Mouse (Mus musculus): ENCODE results near the gene Tbp.
"Not testable (repeated sequence)": the region's sequence is repeated elsewhere in the genome, so short reads cannot be mapped to it uniquely, and the experiment has no call there.

Tbp gene

DNA sequence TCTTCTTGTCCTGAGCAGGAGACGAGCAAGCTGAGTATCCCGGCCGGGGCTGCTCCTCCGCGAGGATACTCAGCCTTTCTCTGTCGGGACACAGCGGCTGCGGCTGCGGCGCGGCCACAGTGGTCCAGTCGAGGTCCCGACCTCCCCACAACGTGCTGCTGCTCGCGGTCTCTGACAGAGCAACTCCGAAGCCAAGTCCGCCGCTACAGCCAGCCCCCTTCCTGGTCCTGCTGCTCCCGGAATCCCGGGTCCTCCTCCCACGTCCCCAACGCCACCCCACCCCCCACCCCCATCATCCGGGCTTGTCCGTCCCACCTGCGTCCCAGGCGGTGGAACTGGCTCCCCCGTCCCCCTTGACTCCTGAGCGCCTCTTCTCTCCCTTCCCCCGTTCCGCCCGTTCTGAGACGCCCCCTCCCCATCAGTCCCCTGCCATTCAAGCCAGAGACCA, 36.8 kb downstream of the Tbp start:
- no peak for DNase-seq (ENCODE audit: low spot score)

GRCm38 (mm10) chr17:15540309-15540708, 40.6 kb downstream of the Tbp start:
- no peak for DNase-seq (ENCODE audit: low spot score)

DNA sequence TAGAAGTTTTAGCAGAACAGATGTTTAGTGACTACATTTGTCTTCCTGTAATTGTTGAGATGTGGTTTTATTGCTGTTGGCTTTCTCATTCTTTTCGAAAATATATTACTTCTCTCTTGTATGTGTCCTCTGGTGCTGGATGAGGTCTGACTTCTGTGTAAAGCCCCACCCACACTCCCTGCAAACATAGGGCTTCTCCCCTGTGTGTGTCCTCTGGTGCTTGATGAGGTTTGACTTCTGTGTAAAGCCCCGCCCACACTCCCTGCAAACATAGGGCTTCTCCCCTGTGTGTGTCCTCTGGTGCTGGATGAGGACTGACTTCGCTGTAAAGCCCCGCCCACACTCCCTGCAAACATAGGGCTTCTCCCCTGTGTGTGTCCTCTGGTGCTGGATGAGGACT, 44.2 kb downstream of the Tbp start:
- not testable (repeated sequence) for DNase-seq (ENCODE audit: low spot score)

DNA sequence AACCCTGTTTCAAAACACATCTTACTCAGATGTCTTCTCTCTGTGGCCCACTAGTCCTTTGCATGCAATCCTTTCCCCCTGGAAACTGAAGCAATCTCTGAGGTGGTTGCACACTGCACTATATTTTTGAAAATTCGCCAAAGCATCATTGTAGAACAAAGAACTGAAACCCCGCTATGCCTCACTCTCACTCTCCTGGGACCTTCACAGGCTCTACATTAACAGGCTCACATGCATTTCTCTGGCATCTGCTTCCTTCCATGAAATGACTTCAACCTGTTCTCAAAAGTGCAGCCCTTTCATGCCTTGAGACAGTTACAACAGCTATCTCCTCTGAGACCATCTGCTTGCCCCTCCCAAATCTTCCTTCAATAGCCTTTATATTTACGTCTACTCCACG, 46.8 kb downstream of the Tbp start:
- DNase-seq (ENCODE audit: low spot score): no peak

DNA sequence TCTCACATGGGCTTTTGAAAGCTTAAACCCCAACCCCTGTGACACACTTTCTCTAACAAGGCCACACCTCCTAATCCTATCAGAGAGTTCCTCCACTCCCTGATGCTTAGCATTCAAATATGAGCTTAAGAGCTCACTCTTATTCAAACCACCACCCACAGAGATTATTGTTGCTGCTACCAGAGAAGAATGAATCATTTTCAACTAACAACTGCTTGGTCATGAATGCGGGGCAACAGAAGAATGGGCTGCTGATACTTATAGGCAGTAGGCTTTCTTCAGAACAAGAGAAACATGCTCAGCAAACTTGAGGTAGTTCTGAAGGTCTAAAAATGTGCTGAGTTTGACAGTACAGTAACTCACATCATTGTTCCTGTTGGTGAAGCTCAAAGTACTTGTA, 50.0 kb downstream of the Tbp start:
- no peak for DNase-seq (ENCODE audit: low spot score)

GRCm38 (mm10) chr17:15559946-15560345, 60.3 kb downstream of the Tbp start:
- DNase-seq (ENCODE audit: low spot score): no peak

GRCm38 (mm10) chr17:15564014-15564927, 64.6 kb downstream of the Tbp start, which contains the start of gene Prdm9:
Prdm9 (minus strand) TSS chr17:15564354.
- peak; percentile 98 for DNase-seq (ENCODE audit: low spot score)

DNA sequence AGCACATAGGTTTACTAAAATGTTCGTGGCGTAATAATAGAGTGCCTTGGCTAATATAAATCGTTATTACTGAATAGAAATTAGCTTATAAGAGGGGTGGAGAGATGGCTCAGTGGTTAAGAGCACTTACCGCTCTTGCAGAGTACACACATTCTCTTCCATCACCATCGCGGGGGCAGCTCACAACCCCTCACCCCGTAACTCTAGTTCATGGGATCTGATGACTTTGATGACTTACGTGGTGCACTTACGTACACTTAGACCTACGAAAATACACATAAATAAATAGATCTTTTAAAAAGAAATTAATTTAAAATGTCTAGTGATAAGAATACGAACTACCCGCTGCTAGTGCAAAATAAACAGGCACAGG, 65.2 kb downstream of the Tbp start:
- DNase-seq (ENCODE audit: low spot score): no peak

GRCm38 (mm10) chr17:15566908-15567307, 67.2 kb downstream of the Tbp start:
- DNase-seq (ENCODE audit: low spot score): no peak

DNA sequence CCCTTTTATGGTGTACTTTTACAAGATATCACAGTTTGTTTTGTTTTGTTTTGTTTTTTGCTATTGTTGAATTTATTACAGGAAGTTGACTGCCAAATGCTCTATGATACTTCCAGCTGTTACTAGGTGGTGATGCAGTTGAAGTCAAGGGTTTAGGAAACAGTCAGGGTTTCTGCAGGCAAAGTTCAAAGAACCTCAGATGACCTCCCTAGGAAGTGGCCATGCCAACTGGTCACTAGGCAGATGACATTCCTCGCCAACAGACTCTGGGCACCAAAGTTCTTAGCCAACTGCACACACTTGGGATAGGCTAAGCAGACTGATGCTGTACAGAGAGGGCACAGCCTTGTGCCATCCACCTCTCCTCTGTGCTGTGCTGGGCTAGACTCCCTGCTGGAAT, 75.4 kb downstream of the Tbp start:
- no peak for DNase-seq (ENCODE audit: low spot score)

DNA sequence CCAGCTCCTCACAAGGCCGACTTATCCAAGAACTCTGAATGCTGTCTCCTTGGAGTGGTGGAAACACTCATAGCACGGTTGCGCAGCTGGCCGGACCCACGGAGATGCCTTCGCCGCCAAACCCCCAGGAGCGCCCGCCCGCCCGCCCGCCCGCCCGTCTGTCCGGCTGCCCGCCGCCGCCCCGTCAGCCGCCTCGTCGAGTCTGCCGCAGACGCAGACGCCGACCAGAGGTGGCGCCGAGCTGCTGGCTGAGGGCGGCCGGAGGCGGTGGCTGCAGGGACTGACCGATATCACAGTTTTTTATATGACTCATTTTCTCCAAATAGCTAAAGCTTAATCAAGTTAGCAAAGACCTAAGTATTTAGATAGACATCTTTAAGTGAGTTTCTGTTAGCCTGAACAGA, 77.6 kb downstream of the Tbp start:
- no peak for DNase-seq (ENCODE audit: low spot score)

All from c-Kit-positive CD71-positive TER-119-positive erythroid progenitor cells, embryonic 14.5 days (primary cell).